Mouse (Mus musculus) heart, adult 18-20 months (tissue): ENCODE data around the gene Ugt1a10. TPM values are rescaled to one million over a fixed set of nuclear protein-coding genes. Genes with fewer than 3 reads are reported as not detected.
"Not testable (repeated sequence)": the region's sequence is repeated elsewhere in the genome, so short reads cannot be mapped to it uniquely, and the experiment has no call there.

ENCODE experiments used
- DNase-seq, 2 experiments: peaks; one replicate each; pipeline ENCODE4 v3.0.0; 2021 to 2022; ENCODE audit warnings: mixed read lengths in 1 of 2
- total RNA-seq, 2 experiments: library from RNA; stranded (reverse); gene quantifications; 2 replicates each; pipeline ENCODE4 v1.2.3; 2021

Ugt1a10 gene
- total RNA-seq, 2 experiments from 2014 or later, result not detected

DNA sequence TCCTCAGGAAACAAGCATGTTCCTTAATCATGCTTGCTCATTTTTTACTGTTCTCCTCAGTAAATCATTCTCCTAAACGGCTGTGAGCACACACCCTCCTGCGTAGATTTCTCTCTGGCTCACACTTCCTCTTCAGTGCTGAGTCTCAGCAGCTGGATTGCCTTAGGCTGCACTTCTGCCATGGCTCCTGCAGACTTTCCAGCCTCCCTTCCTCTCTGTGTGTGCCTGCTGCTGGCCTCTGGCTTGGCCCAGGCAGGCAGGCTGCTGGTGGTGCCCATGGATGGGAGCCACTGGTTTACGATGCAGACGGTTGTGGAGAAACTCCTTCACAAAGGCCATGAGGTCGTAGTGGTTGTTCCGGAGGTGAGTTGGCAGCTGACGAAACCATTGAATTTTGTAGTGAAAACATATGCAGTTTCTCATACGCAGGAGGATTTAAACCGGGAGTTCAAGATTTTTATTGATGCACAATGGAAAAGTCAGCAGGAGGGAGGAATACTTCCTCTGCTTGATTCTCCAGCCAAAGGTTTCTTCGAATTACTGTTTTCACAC is 39.8 kb downstream of the Ugt1a10 start, which contains the start of gene Ugt1a7c:
Ugt1a7c (plus strand) TSS at position 122 of the 552 bp plus-strand sequence.
- DNase-seq, result peak; percentile 41 to 66

DNA sequence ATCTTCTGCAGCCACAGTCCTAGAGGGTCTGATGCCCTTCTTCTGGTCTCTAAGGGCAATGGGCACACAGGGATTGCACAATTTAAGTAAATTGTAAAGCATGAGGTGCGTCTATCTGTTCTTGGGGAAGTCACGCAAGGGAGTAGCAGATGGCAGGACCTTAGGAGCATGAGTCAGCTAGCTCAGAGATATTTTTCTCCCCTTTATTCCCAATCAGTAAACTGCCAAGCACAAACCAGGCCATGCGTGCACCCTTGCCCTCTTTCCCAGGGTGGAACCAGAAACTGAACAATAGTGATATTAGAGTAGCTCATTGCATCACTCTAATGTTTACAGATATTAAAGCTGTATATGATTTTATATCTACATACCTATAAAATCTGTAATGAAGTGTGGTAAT is 43.4 kb downstream of the Ugt1a10 start:
- not testable (repeated sequence) for DNase-seq

DNA sequence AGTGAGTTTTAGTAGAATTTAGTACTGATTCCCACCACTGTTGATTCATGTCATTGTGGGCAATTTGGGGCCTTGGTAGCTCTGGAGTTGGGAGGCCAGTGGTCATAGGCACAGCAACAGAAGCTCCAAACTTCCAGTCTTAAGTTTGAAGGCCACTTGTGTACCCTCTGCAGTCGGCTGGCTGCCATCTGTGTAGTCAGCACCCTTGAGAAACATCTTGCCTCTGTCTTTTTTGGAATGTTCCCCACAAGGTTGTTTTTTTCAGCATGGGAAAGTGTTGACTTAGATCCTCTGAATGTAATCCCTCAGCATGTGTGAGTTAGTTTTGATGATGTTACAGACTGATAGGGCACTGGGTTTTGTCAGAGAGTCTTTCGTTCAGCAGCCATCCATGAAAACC is 44.5 kb downstream of the Ugt1a10 start:
- not testable (repeated sequence) for DNase-seq

DNA sequence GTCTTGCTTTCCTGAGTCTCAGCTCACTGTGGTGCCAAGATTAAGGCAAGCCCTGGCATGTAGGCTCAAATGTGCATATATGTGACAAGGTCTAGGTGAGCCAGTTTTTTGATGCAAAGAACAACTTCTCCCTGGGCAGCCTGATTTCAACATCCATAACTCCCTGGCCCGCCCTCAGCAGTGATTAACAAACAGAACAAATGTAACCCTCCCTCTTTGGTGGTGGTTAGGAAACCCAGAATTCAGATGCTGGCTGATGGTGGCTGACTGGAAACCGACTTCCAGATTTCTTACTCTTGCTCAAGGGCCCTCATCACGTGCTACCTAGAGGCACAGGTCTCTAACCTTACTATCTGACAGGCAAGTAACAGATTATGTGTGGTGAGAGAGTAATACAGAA is 47.8 kb downstream of the Ugt1a10 start, which contains the start of gene Ugt1a6b:
Ugt1a6b (plus strand) TSS at position 234 of the 400 bp plus-strand sequence.
- peak in 1 of 2 experiments; percentile 27 for DNase-seq

DNA sequence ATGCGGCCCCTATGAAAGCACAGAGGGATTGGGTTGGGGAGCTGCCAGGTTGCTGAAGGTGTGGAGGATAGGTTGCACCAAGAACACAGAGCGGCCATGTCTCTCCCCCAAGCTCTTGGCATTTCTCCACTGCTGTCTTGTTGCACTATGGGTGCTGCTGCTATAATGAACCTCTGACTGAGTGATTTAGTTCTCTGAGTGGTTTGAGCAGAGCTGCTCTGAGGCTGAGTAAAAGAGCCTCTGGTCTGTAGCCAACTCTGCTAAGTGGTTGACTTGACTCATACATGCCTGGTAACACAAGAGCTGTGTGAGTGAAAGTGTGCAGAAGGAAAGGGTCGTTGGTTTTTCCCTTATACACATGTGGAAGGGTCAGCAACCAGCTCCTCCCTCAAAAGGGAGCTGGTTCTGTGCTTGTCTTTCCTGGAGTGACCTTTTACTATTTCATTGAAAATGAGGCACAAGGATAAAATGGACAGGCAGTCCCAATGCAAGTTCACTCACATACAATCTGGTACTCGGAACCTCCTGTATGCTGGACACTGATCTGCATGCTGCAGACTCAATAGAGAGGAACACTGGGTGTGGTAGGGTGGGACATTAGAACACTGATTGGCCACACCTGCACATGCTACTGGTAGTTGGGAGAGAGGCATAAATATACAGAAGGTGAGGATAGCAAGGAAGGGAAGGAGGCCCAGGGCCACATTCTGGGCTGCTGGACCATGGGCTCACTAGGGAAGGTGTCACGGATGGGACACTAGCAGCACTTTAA is 48.7 kb downstream of the Ugt1a10 start:
- DNase-seq, result not testable (repeated sequence)

DNA sequence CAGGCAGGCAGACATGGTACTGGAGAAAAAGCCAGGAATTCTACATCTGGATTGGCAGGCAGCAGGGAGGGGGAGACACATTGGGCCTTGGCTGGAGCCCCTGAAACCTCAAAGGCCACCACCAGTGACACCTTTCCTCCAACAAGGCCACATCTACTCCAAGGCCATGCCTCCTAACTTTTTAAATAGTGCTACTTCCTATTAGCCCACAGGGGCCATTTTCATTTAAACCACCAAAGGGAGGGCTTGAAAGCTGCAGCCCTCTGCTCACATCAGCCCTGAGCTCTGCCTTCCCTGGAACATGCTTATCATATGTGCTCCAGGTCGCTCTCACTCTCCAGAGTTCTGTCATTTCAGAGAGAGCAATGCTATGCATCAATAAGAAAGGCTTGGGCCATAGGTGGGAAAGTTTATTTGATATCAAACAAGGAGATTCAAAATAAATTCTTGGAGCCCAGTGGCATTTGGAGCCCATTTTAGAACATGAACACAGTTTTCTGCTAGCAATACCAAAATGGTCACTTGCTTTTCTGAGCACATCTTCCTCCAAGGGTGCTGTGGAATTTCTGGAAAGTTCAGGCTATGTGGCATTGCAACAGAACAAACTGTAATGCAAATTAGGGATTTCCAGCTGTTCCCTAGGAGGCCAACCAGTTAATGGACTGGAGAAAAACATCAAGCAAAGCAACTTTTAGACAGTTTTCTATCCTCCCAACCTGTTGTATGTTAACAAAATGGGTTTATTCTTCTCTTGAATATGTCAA is 49.7 kb downstream of the Ugt1a10 start:
- DNase-seq, result no peak

DNA sequence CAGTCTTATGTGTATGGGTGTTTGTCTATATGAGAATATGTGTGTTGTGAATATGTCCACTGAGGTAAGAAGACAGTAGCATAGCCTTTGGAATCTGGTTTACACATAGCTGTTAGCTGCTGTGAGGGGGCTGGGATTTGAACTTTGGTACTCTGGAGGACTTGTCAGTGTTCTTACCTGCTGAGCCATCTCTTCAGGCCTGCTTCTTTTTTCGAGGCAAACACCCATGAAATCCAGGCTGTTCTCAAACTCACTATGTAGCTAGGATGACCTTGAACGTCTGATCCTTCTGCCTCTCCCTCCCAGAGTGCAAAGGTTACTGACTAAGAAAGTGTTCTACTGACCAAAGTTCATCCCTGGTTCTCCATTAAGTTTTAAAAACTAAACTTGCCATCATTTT is 50.5 kb downstream of the Ugt1a10 start:
- DNase-seq, result no peak

DNA sequence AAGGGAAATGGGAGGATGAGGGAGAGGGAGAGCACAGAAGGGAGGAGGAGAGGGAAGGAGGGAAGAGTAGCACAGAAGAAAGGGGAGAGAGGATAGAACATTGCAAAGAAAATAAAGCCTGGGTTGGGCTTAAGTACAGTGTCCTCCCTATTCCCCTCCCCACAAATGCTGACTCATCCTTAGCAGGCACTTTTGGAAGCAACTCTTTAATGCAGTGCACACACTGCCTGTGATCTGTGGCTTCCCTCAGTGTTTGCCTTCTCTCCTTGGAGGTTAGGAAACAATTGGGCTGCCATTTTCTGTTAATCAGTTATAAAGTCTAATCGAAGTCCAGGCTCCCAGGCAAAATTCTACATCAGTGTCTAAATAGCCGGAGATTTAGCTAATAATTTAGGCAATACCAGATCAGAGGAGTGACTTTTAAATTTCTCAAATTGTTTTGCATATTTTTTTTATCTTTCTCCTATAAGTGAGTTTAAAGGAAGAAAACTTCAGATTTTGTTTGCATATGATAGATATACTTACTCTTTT is 53.9 kb downstream of the Ugt1a10 start:
- not testable (repeated sequence) for DNase-seq

DNA sequence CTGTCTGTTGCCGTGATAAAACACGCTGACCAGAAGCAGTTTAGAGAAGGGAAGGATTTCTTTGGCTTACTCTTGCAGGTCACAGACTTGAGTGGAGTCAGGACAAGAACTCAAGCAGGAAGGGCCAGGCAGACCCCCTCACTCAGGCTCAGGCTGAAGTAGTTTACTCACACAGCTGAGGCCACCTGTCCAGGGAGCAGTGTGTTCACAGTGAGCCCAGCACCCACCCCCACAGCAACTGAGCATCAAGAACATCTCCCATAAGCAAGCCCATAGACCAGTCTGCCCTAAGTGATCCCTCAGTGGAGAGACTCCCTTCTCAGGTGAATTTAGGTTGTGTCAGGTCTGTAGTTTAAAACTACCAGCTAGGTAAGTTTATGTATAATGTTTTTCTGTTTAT is 54.4 kb downstream of the Ugt1a10 start:
- DNase-seq, result not testable (repeated sequence)

DNA sequence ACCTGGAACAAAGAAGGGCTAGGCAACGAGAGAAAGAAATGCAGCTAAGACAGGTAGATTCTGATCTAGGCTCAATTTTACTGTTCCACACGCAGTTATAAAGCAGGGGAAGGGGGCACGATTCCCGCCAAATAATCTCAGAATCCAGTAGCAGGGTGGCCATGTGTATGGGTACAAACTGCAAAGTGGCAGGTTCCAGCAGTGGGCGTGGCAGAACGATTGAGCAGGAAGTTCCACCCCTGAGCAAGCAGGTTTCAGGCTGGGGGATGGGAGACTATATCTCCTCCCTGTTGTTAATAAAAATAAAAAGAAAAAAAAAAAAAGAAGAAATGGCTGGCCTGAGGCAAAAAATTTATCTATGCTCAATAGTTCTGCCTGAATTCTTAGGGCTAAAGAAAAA is 57.6 kb downstream of the Ugt1a10 start:
- not testable (repeated sequence) for DNase-seq

DNA sequence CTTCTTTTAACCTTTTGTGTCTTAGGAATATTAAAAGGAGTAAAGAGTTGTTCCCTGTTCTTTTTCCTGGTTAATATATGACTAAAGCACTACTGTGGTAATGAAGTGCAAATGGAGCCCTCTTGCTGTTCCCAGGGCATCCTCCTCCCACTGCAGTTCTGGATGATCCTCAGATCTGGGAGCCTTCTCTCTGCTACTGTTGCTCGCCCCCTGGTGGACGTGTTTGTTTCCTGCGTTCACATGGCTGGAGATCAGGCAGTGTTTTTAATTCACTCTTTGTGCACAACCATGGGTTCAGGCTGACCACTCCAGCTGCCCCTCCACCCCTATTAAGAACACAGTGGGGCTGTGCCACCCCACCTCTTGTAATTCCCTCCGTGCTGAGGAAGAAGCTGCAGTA is 65.4 kb downstream of the Ugt1a10 start:
- not testable (repeated sequence) for DNase-seq

DNA sequence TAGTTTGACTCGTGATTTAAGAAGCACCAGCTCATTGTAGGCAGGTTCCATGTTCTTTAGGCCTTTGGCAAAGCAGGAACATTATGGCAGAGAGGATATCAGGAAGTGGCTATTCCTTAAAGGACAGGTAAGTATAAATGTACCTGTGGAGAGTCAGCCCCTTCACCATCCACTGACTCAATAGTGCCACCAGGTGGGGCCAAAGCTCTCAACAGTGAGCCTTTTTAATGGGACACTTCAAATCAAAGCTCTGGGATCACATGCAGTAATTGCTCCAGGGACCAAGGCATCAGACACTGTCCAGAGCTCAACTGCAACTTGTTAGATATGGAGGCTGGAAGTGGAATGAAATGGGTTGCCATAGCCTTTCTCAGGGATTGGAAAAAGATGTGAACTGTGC is 66.3 kb downstream of the Ugt1a10 start:
- not testable (repeated sequence) for DNase-seq

DNA sequence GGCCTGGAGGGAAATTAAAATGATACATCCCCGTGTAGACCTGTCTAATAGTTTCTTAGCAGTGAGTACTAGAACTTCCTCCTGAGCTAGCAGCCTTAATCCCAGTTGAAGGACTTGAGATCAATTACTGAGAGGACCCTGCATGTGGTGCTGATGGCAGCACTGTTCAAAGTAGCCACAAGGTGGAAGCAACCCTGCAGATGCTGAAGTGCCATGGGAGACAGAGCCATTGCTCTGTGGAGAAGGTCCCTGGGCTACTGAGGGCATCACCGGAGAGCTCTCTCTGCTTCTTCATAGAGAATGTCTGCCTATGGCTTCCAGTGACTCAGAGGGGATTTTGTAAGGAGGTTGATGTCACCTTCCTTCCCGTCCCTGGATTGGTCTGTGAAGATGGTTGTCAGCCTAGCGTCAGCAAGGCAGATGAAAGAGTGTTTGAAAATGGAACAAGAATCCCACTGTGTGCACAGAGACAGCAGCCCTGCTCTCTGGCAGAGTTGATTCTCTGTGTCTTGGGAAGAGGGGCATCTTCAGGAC is 70.7 kb downstream of the Ugt1a10 start:
- DNase-seq, result not testable (repeated sequence)

DNA sequence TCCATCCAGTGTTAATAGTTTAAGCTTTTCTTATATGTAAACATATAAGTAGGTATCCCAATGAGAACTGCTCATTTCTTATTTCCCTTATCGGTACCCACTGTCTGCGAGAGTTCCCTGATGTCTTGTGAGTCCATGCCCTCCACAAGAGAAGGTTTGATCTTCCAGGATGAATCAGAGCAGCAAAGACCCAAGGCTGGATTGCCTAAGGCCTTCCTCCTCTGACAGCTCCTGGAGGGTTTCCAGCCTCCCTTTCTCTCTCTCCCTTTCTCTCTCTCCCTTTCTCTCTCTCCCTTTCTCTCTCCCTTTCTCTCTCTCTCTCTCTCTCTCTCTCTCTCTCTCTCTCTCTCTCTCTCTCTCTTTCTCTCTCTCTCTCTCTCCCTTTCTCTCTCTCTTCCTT is 73.9 kb downstream of the Ugt1a10 start:
- DNase-seq, result peak in 1 of 2 experiments; percentile 22

DNA sequence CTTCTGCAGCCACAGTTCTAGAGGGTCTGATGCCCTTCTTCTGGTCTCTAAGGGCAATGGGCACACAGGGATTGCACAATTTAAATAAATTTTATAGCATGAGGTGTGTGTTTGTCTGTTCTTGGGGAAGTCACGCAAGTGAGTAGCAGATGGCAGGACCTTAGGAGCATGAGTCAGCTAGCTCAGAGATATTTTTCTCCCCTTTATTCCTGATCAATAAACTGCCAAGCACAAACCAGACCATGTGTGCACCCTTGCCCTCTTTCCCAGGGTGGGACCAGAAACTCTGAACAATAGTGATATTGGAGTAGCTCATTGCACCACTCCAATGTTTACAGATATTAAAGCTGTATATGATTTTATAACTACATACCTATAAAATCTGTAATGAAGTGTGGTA is 75.0 kb downstream of the Ugt1a10 start:
- not testable (repeated sequence) for DNase-seq

DNA sequence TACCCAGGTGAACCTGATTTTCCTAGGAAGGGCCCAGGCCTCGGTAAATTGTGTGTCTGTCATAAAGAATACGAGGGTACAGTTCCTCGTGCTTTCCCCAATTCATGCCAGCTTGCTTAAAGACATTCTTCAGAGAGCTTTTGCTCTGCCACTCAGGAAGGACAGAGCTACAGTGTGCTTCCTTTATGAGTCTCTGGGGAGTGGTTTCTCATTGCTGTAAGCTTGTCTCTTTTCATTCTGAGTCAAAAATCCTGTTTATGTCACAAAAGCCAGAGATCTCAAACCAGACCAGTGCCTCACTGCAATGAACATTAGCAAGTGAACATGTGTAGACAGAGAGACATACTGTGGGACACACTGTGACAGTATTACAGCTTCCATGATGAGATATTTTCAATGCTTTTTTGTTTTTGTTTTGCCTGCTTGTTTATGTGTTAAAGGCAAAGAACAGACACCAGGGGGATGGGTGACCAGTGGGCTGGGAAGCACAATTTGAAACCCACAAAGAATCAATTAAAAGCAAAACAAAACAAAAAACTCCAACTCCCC is 78.8 kb downstream of the Ugt1a10 start:
- DNase-seq, result no peak

DNA sequence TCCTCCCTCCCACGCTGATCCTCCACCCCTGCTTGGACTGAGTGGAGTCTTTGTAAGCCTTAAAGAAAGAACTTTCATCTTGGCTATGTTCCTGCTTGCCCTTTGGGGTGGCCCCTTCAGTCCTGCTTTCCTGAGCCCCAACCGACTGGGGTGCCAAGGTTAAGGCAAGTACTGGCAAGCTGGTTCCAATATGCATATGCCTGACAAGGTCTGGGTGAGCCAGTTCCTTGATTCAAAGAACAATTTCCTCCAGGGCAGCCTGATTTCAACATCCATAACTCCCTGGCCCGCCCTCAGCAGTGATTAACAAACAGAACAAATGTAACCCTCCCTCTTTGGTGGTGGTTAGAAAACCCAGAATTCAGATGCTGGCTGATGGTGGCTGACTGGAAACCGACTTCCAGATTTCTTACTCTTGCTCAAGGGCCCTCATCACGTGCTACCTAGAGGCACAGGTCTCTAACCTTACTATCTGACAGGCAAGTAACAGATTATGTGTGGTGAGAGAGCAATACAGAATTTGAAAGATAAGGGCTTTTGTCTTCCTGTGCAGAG is 79.3 kb downstream of the Ugt1a10 start, which contains the start of gene Ugt1a6a:
Ugt1a6a (plus strand) TSS at position 353 of the 555 bp plus-strand sequence.
- peak; percentile 65 to 66 for DNase-seq

DNA sequence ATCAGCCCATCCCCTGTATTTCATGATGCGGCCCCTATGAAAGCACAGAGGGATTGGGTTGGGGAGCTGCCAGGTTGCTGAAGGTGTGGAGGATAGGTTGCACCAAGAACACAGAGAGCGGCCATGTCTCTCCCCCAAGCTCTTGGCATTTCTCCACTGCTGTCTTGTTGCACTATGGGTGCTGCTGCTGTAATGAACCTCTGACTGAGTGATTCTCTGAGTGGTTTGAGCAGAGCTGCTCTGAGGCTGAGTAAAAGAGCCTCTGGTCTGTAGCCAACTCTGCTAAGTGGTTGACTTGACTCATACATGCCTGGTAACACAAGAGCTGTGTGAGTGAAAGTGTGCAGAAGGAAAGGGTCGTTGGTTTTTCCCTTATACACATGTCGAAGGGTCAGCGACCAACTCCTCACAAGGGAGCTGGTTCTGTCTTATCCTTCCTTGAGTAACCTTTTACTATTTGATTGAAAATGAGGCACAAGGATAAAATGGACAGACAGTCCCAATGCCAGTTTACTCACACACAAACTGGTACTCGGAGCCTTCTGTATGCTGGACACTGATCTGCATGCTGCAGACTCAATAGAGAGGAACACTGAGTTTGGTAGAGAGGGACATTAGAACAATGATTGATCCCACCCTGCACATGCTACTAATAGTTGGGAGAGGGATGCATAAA is 80.2 kb downstream of the Ugt1a10 start:
- not testable (repeated sequence) for DNase-seq

DNA sequence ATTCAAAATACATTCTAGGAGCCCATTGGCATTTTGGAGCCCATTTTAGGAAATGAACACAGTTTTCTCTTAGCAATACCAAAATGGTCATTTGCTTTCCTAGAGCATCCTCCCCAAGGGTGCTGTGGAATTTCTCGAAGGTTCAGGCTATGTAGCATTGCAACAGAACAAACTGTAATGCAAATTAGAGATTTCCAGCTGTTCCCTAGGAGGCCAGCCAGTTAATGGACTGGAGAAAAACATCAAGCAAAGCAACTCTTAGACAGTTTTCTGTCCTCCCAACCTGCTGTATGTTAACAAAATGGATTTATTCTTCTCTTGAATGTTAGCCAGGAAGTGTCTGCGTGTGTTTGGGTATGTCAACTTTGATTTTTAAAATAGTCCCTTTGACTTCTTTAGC is 81.5 kb downstream of the Ugt1a10 start:
- peak; percentile 31 to 40 for DNase-seq

DNA sequence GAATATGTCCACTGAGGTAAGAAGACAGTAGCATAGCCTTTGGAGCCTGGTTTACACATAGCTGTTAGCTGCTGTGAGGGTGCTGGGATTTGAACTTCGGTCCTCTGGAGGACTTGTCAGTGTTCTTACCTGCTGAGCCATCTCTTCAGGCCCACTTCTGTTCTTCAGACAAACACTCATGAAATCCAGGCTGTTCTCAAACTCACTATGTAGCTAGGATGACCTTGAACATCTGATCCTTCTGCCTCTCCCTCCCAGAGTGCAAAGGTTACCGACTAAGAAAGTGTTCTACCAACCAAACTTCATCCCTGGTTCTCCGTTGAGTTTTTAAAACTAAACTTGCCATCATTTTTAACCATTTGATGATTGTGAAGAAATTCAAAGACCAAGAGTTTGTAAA is 82.1 kb downstream of the Ugt1a10 start:
- no peak for DNase-seq

DNA sequence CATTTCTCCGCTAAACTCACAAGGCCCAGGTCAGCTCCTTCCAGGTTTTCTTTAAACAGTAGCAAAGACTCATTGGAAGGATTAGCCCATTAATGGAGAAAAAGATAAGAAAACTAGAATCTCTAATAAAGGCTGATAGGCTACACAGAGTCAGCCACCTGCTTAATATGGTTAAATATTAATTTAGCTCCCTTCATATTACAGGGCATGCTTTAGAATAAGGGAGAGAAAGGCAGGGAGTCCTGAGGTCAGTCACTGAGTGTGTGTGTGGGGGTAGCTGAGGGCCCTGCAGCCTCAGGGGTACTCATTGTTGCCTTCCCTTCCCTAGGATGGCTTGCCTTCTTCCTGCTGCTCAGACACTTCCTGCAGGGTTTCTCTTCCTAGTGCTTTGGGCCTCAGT is 83.0 kb downstream of the Ugt1a10 start:
- no peak for DNase-seq
